Mouse (Mus musculus) CH12.LX (cell line): ENCODE results near the gene Emc7. TPM values are rescaled to one million over a fixed set of nuclear protein-coding genes. Genes with fewer than 3 reads are reported as not detected.

Source experiments
- DNase-seq: peaks from one replicate; pipeline ENCODE4 v3.0.0-alpha.2; 2013; ENCODE audit errors: extremely low read depth
- H3K27ac ChIP-seq: 2 replicates; pipeline ENCODE4 v1.5.1; 2012; ENCODE audit warnings: low read depth, mild to moderate bottlenecking, control low read depth, moderate library complexity; ENCODE audit not compliant: insufficient read depth
- H3K27me3 ChIP-seq: replicated peaks from 2 replicates; pipeline ENCODE3; 2012; ENCODE audit warnings: inconsistent platforms
- H3K36me3 ChIP-seq, 2 experiments: replicated peaks in 1 of 2; 2 replicates each; pipeline versions ENCODE3 to v1.6.1; 2012; ENCODE audit warnings: inconsistent platforms in 1 of 2, low read length in 1 of 2, mild to moderate bottlenecking in 1 of 2, mixed read lengths in 1 of 2, moderate library complexity in 1 of 2; ENCODE audit not compliant: control insufficient read depth in 1 of 2, insufficient read depth in 1 of 2
- H3K4me1 ChIP-seq, 2 experiments: 2 replicates each; pipeline ENCODE4 v1.6.1; 2012; ENCODE audit warnings: inconsistent platforms in 1 of 2, moderate library complexity in 1 of 2; ENCODE audit not compliant: insufficient read depth in 2 of 2, control insufficient read depth in 1 of 2
- H3K4me2 ChIP-seq: 2 replicates; pipeline ENCODE4 v1.6.1; 2012; ENCODE audit warnings: low read depth, mild to moderate bottlenecking, control low read depth; ENCODE audit not compliant: poor library complexity, insufficient read depth, severe bottlenecking
- H3K4me3 ChIP-seq, 3 experiments: fragments of 150-350 bp in 1 of 3; sonication (generic) in 1 of 3; replicated peaks in 1 of 3; 2 replicates each; pipeline versions ENCODE3 to v1.5.1; 2011 to 2012; ENCODE audit warnings: low read depth in 2 of 3, low read length in 2 of 3, mild to moderate bottlenecking in 2 of 3, moderate library complexity in 2 of 3, control low read depth in 1 of 3, improper control_type of control experiment in 1 of 3, inconsistent platforms in 1 of 3, mixed read lengths in 1 of 3; ENCODE audit not compliant: poor library complexity in 1 of 3
- H3K79me2 ChIP-seq: replicated peaks from 2 replicates; pipeline ENCODE4 v1.6.1; 2012; ENCODE audit warnings: mild to moderate bottlenecking, moderate library complexity; ENCODE audit not compliant: control insufficient read depth, poor library complexity, insufficient read depth, severe bottlenecking; ENCODE audit errors: extremely low read depth
- H3K9ac ChIP-seq: 2 replicates; pipeline ENCODE4 v1.6.1; 2012; ENCODE audit warnings: low read depth, mild to moderate bottlenecking, control low read depth, moderate library complexity; ENCODE audit not compliant: insufficient read depth
- H3K9me3 ChIP-seq: replicated peaks from 2 replicates; pipeline ENCODE3; 2012; ENCODE audit warnings: low read length, inconsistent platforms, mixed read lengths
- CTCF ChIP-seq, 2 experiments: IDR thresholded peaks in 1 of 2; conservative IDR thresholded peaks in 1 of 2; 2 replicates each; pipeline ENCODE4 v1.5.1; 2011 to 2012; ENCODE audit warnings: low read depth in 2 of 2, low read length in 2 of 2, improper control_type of control experiment in 1 of 2, inconsistent platforms in 1 of 2, mild to moderate bottlenecking in 1 of 2, moderate library complexity in 1 of 2
- ETS1 ChIP-seq: conservative IDR thresholded peaks from 2 replicates; pipeline ENCODE4 v1.6.1; 2012; ENCODE audit warnings: low read depth, mild to moderate bottlenecking, inconsistent platforms, low read length, improper control_type of control experiment, moderate library complexity
- RAD21 ChIP-seq: IDR thresholded peaks from 2 replicates; pipeline ENCODE4 v1.6.1; 2011; ENCODE audit warnings: low read depth, mild to moderate bottlenecking, low read length, improper control_type of control experiment, moderate library complexity
- ZKSCAN1 ChIP-seq: IDR thresholded peaks from 2 replicates; pipeline ENCODE4 v1.6.1; 2012; ENCODE audit warnings: low read depth, inconsistent platforms, low read length, improper control_type of control experiment, borderline replicate concordance
- dilution Hi-C: fragments of 300-500 bp; cut with MboI; formaldehyde crosslinking; loops from 2 replicates; pipeline ENCODE4 v1.14.3; 2020; ENCODE audit warnings: low sequenced_read_pairs; ENCODE audit not compliant: extremely low pct_unique_long_range_greater_than_20kb, extremely low pct_ligation_motif_present
- in situ Hi-C: fragments of 300-500 bp; cut with MboI; formaldehyde crosslinking; loops from 3 replicates; pipeline ENCODE4 v1.14.3; 2019; ENCODE audit warnings: low sequenced_read_pairs, low pct_ligation_motif_present, low pct_unique_long_range_greater_than_20kb, mixed read lengths
- polyA plus RNA-seq: library from polyadenylated mRNA; unstranded; fragments of >175 nt; gene quantifications from 2 replicates; pipeline ENCODE4 v1.2.1, GENCODE M21; 2012; ENCODE audit warnings: low read depth; ENCODE audit not compliant: insufficient read length
- total RNA-seq, 2 experiments: library from RNA; depleted of rRNA; stranded (reverse); fragments of 300-350 nt in 1 of 2; fragments of >200 nt in 1 of 2; gene quantifications; 2 replicates each; pipeline ENCODE4 v1.2.3; 2012 to 2014

Gene Emc7
- total and polyA plus RNA-seq, 3 experiments = 16.5 to 26.6 (median 25.6) TPM

DNA sequence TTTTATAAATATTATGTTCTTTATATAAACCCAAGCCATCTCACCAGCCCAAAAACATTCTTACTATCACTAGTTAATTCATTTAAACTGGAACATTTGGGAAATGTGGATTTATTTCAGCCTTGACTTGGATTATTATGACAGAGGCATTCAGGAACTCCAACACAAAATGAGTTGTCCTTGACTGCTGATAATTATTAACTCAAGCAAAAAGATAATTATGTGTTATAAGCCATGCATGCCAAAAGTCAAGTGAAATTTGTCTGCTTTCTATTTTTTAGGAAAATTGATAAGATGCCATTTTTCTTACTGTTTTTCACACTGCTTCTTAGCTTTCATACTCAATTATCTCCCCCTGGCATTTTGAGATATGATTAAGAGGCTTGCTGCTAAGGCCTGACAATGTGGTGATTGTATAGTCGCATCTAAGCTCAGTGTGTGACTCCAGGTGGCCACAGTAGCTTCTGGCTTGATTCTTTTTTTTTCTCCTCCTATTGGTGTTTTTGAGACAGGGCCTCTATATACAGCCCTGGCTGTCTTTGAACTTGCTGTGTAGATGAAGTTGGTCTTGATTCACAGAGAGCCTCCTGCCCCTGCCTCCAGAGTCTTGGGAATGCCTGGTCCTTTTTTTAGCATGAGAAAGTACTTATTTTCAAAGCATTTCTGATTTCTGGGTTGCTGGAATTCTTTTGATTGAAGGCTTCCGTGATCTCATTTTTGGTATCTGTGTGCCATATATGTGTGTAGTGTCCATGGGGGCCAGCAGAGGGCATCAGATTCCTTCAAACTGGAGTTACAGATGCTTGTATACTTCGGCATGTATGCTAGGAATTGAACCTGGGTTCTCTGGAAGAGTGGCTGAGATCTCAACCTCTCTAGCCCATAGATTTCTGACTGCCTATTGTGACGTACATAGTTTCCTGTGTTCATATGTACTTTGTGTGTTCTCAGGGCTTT, 66.0 kb downstream of the Emc7 start:
- TF ChIP-seq CTCF (conservative IDR thresholded peaks at IDR 0.05 in 1 of 2, IDR thresholded peaks at IDR 0.05 in 1 of 2; ENCODE audit: low read depth in 2 of 2, low read length in 2 of 2) (peak in 1 of 2 experiments; percentile 43; a peak in 2 of 4 replicates), RAD21 (peak; percentile 28), ETS1 (no peak), ZKSCAN1 (no peak)
- in situ Hi-C loops = loop anchor here (25.0 kb wide), 1 partner anchor 241 kb away; no protein-coding TSS in a partner anchor

More for the DNA sequence above, 66.0 kb downstream of the Emc7 start:
- no peak overlapping the region for H3K4me2 ChIP-seq
- H3K79me2 ChIP-seq = no peaks in the 10 kb centered on the region
- dilution Hi-C loops = no loop called here
- peaks cover 0 to 25% of the 10 kb centered on the region in 2 experiments for H3K36me3 ChIP-seq
- peaks cover 0 to 8% of the 10 kb centered on the region in 2 experiments; a peak in 2 of 4 replicates for H3K4me1 ChIP-seq
- H3K27me3 ChIP-seq = no peaks in the 10 kb centered on the region
- no peak overlapping the region for H3K4me3 ChIP-seq
- DNase-seq = no peak
- H3K27ac ChIP-seq = no peak overlapping the region
- no peaks in the 10 kb centered on the region for H3K9me3 ChIP-seq
- H3K9ac ChIP-seq = no peak overlapping the region

Other genes starting within 250 kb of the Emc7 start
- 17.2 and 19.9 TPM in 2 replicates for gene Lpcat4, start 215.5 kb upstream of the Emc7 start, total RNA-seq (2012; rRNA removed)
- gene Lpcat4, start 215.5 kb upstream of the Emc7 start, total RNA-seq (2014; rRNA removed) = 10.7 and 12.3 TPM in 2 replicates
- gene Lpcat4, start 215.5 kb upstream of the Emc7 start, polyA plus RNA-seq = 66.8 and 75.2 TPM in 2 replicates
- gene Nutm1, start 195.7 kb upstream of the Emc7 start, total RNA-seq (2012; rRNA removed) = 0.04 TPM in 1 of 2 replicates, not detected in the other
- not detected in 2 replicates for gene Nutm1, start 195.7 kb upstream of the Emc7 start, total RNA-seq (2014; rRNA removed)
- gene Nutm1, start 195.7 kb upstream of the Emc7 start, polyA plus RNA-seq = 0.08 TPM in 1 of 2 replicates, not detected in the other
- gene Nop10, start 193.1 kb upstream of the Emc7 start, total RNA-seq (2012; rRNA removed) = 239 and 308 TPM in 2 replicates
- gene Nop10, start 193.1 kb upstream of the Emc7 start, total RNA-seq (2014; rRNA removed) = 448 and 507 TPM in 2 replicates
- 226 and 251 TPM in 2 replicates for gene Nop10, start 193.1 kb upstream of the Emc7 start, polyA plus RNA-seq
- 10.5 and 14.8 TPM in 2 replicates for gene Slc12a6, start 189.2 kb upstream of the Emc7 start, total RNA-seq (2012; rRNA removed)
- gene Slc12a6, start 189.2 kb upstream of the Emc7 start, total RNA-seq (2014; rRNA removed) = 7.8 and 8.2 TPM in 2 replicates
- 9.1 and 10.5 TPM in 2 replicates for gene Slc12a6, start 189.2 kb upstream of the Emc7 start, polyA plus RNA-seq
- gene Gm21985, start 188.7 kb upstream of the Emc7 start, total RNA-seq (2012; rRNA removed) = not detected in 2 replicates
- 0.51 TPM in 1 of 2 replicates, not detected in the other for gene Gm21985, start 188.7 kb upstream of the Emc7 start, total RNA-seq (2014; rRNA removed)
- gene Gm21985, start 188.7 kb upstream of the Emc7 start, polyA plus RNA-seq = not detected in 2 replicates
- gene Emc4, start 87.0 kb upstream of the Emc7 start, total RNA-seq (2012; rRNA removed) = 108 and 117 TPM in 2 replicates
- gene Emc4, start 87.0 kb upstream of the Emc7 start, total RNA-seq (2014; rRNA removed) = 81.3 and 86.8 TPM in 2 replicates
- 125 and 135 TPM in 2 replicates for gene Emc4, start 87.0 kb upstream of the Emc7 start, polyA plus RNA-seq
- 9.7 and 12.6 TPM in 2 replicates for gene Katnbl1, start 75.8 kb upstream of the Emc7 start, total RNA-seq (2012; rRNA removed)
- 39.8 and 47.1 TPM in 2 replicates for gene Katnbl1, start 75.8 kb upstream of the Emc7 start, total RNA-seq (2014; rRNA removed)
- gene Katnbl1, start 75.8 kb upstream of the Emc7 start, polyA plus RNA-seq = 20.1 TPM in 2 replicates
- gene Chrm5, start 25.8 kb downstream of the Emc7 start, total RNA-seq (2012; rRNA removed) = not detected in 2 replicates
- gene Chrm5, start 25.8 kb downstream of the Emc7 start, total RNA-seq (2014; rRNA removed) = not detected in 2 replicates
- gene Chrm5, start 25.8 kb downstream of the Emc7 start, polyA plus RNA-seq = not detected in 2 replicates
- gene Aven, start 38.0 kb downstream of the Emc7 start, total RNA-seq (2012; rRNA removed) = 21.2 and 22.9 TPM in 2 replicates
- 33.9 and 40.1 TPM in 2 replicates for gene Aven, start 38.0 kb downstream of the Emc7 start, total RNA-seq (2014; rRNA removed)
- gene Aven, start 38.0 kb downstream of the Emc7 start, polyA plus RNA-seq = 44.3 and 58.5 TPM in 2 replicates